Mouse (Mus musculus) hindbrain, postnatal 0 days (tissue): ENCODE measurements at regions not wholly inside any gene's neighbourhood (a gene's known extent, or its start where the extent isn't known, plus 50 kb on each side); places are given as distances from the start of the nearest gene placed in this dataset.

Experiments used
- ATAC-seq: fragments of 200-750 bp; cut with Nextera tagmentation; 2 replicates; pipeline ENCODE4 v1.8.0; 2017; ENCODE audit warnings: mild to moderate bottlenecking, moderate TSS enrichment, moderate library complexity
- DNase-seq: peaks from one replicate; pipeline ENCODE4 v3.0.0-alpha.2; 2015; ENCODE audit warnings: low spot score
- H3K27ac ChIP-seq: fragments of 300-500 bp; sonication (generic); 2 replicates; pipeline ENCODE4 v1.5.1; 2014; ENCODE audit warnings: mild to moderate bottlenecking
- H3K27me3 ChIP-seq: fragments of 300-500 bp; sonication (generic); 2 replicates; pipeline ENCODE4 v1.6.1; 2014; ENCODE audit warnings: low read length, mixed read lengths; ENCODE audit not compliant: insufficient read depth
- H3K36me3 ChIP-seq: fragments of 300-500 bp; sonication (generic); 2 replicates; pipeline ENCODE4 v1.6.1; 2014; ENCODE audit warnings: low read length, mixed read lengths; ENCODE audit not compliant: insufficient read depth
- H3K4me1 ChIP-seq: fragments of 300-500 bp; sonication (generic); 2 replicates; pipeline ENCODE4 v1.6.1; 2014; ENCODE audit warnings: antibody characterized with exemption, low read length, mixed read lengths; ENCODE audit not compliant: insufficient read depth
- H3K4me2 ChIP-seq: fragments of 300-500 bp; sonication (generic); 2 replicates; pipeline ENCODE4 v1.6.1; 2014; ENCODE audit warnings: low read depth, mild to moderate bottlenecking, low read length, moderate library complexity, mixed read lengths
- H3K4me3 ChIP-seq: fragments of 300-500 bp; sonication (generic); 2 replicates; pipeline ENCODE4 v1.5.1; 2014; ENCODE audit warnings: low read length
- H3K9ac ChIP-seq: fragments of 300-500 bp; sonication (generic); replicated peaks from 2 replicates; pipeline ENCODE4 v1.6.1; 2014; ENCODE audit warnings: mild to moderate bottlenecking, low read length, moderate library complexity, mixed read lengths
- H3K9me3 ChIP-seq: fragments of 300-500 bp; sonication (generic); 2 replicates; pipeline ENCODE4 v1.6.1; 2016; ENCODE audit warnings: low read length, mixed read lengths
- CTCF ChIP-seq: IDR thresholded peaks from 2 replicates; pipeline ENCODE4 v1.5.1; 2016; ENCODE audit warnings: antibody characterized with exemption, control low read depth, low read depth
- WGBS: fragments of 180-500 bp; shearing (Covaris S2); extraction: QIAGEN DNeasy Blood & Tissue Kit; methylation state at CpG from one replicate; pipeline ENCODE4 v1.1.7; 2014; 5-methylcytosine and 5-hydroxymethylcytosine counted together

- H3K4me1 ChIP-seq = no peaks in the 10 kb centered on the region
- no peaks in the 10 kb centered on the region for H3K36me3 ChIP-seq
- no peak overlapping the region for H3K4me3 ChIP-seq
- H3K9ac ChIP-seq = no peak overlapping the region
- no peak overlapping the region for H3K4me2 ChIP-seq
- ATAC-seq (no peak), DNase-seq (peak; percentile 33)
- no peaks in the 10 kb centered on the region for H3K27me3 ChIP-seq
- no peak for TF ChIP-seq CTCF
- no peak overlapping the region for H3K27ac ChIP-seq
- no peaks in the 10 kb centered on the region for H3K9me3 ChIP-seq
- 36% methylated on average over 2 of the region's 2 CpGs for WGBS
These were observed 379.4 kb upstream of the Mctp2 start for GRCm38 (mm10) chr7:72685803-72686202.

GRCm38 (mm10) chr7:72687356-72687755, 380.9 kb upstream of the Mctp2 start:
- no peak for TF ChIP-seq CTCF
- DNase-seq (no peak), ATAC-seq (no peak)
- Histone ChIP-seq H3K9ac (no peak overlapping the region), H3K27me3 (no peaks in the 10 kb centered on the region), H3K4me3 (no peak overlapping the region), H3K36me3 (no peaks in the 10 kb centered on the region), H3K9me3 (no peaks in the 10 kb centered on the region), H3K27ac (no peak overlapping the region), H3K4me2 (no peak overlapping the region), H3K4me1 (peaks cover 6% of the 10 kb centered on the region; the same call in 1 of the 2 replicates)
- WGBS = 50% methylated on average over 4 of the region's 4 CpGs

- no peak overlapping the region for H3K9ac ChIP-seq
- no peaks in the 10 kb centered on the region for H3K9me3 ChIP-seq
- no peak for TF ChIP-seq CTCF
- ATAC-seq = peak; percentile 49; the same call in 1 of the 2 replicates
- DNase-seq = peak; percentile 54
- peak overlapping the region; percentile 54; the same call in 1 of the 2 replicates for H3K27ac ChIP-seq
- H3K4me3 ChIP-seq = no peak overlapping the region
- H3K4me2 ChIP-seq = no peak overlapping the region
- 56% methylated on average over 3 of the region's 3 CpGs for WGBS
- no peaks in the 10 kb centered on the region for H3K36me3 ChIP-seq
- peaks cover 6% of the 10 kb centered on the region; the same call in 1 of the 2 replicates for H3K4me1 ChIP-seq
- no peaks in the 10 kb centered on the region for H3K27me3 ChIP-seq
These were observed 385.0 kb upstream of the Mctp2 start for GRCm38 (mm10) chr7:72691396-72691795.

GRCm38 (mm10) chr7:72691859-72692258, 385.5 kb upstream of the Mctp2 start:
- Histone ChIP-seq H3K36me3 (no peaks in the 10 kb centered on the region), H3K4me1 (peaks cover 6% of the 10 kb centered on the region; the same call in 1 of the 2 replicates), H3K4me2 (no peak overlapping the region), H3K9ac (no peak overlapping the region), H3K4me3 (no peak overlapping the region), H3K9me3 (no peaks in the 10 kb centered on the region), H3K27me3 (no peaks in the 10 kb centered on the region), H3K27ac (peak overlapping the region; percentile 54)
- ATAC-seq = peak; percentile 47; the same call in 1 of the 2 replicates
- WGBS = 48% methylated on average over 9 of the region's 9 CpGs
- TF ChIP-seq CTCF = no peak
- peak; percentile 56 for DNase-seq

- 86% methylated on average over 3 of the region's 3 CpGs for WGBS
- no peak for ATAC-seq
- no peaks in the 10 kb centered on the region for H3K36me3 ChIP-seq
- H3K4me2 ChIP-seq = no peak overlapping the region
- H3K27ac ChIP-seq = no peak overlapping the region
- no peak overlapping the region for H3K4me3 ChIP-seq
- no peak for DNase-seq
- no peak for TF ChIP-seq CTCF
- no peaks in the 10 kb centered on the region for H3K27me3 ChIP-seq
- peaks cover 3% of the 10 kb centered on the region; the same call in 1 of the 2 replicates for H3K4me1 ChIP-seq
- H3K9ac ChIP-seq = no peak overlapping the region
- no peaks in the 10 kb centered on the region for H3K9me3 ChIP-seq
These were observed 390.3 kb upstream of the Mctp2 start for GRCm38 (mm10) chr7:72696736-72697135.

- DNase-seq = no peak
- Histone ChIP-seq H3K27me3 (no peaks in the 10 kb centered on the region), H3K4me2 (no peak overlapping the region), H3K4me1 (no peaks in the 10 kb centered on the region), H3K36me3 (no peaks in the 10 kb centered on the region), H3K9ac (no peak overlapping the region), H3K9me3 (no peaks in the 10 kb centered on the region), H3K27ac (no peak overlapping the region), H3K4me3 (no peak overlapping the region)
- no peak for ATAC-seq
- 69% methylated on average over 5 of the region's 5 CpGs for WGBS
- TF ChIP-seq CTCF = no peak
These were observed 397.4 kb upstream of the Mctp2 start for GRCm38 (mm10) chr7:72703652-72704341.
